Mouse (Mus musculus) kidney, embryonic 16.5 days (tissue): Measurements from ENCODE around the gene Nktr. TPM values are rescaled to one million over a fixed set of nuclear protein-coding genes. Genes with fewer than 3 reads are reported as not detected.

Experiments used
- ATAC-seq: fragments of 200-750 bp; cut with Nextera tagmentation; 2 replicates; pipeline ENCODE4 v1.8.0; 2017; ENCODE audit warnings: moderate TSS enrichment; ENCODE audit not compliant: low FRiP score, low TSS enrichment
- H3K27ac ChIP-seq: fragments of 300-500 bp; sonication (generic); 2 replicates; pipeline ENCODE4 v1.5.1; 2014; ENCODE audit warnings: low read length
- H3K27me3 ChIP-seq: fragments of 300-500 bp; sonication (generic); 2 replicates; pipeline ENCODE4 v1.6.1; 2014; ENCODE audit warnings: low read length, control low read depth, mixed read lengths; ENCODE audit not compliant: insufficient read depth
- H3K36me3 ChIP-seq: fragments of 300-500 bp; sonication (generic); 2 replicates; pipeline ENCODE4 v1.6.1; 2014; ENCODE audit warnings: low read length, control low read depth, mixed read lengths; ENCODE audit not compliant: insufficient read depth
- H3K4me1 ChIP-seq: fragments of 300-500 bp; sonication (generic); 2 replicates; pipeline ENCODE4 v1.6.1; 2014; ENCODE audit warnings: low read length, control low read depth, mixed read lengths; ENCODE audit not compliant: insufficient read depth
- H3K4me2 ChIP-seq: fragments of 300-500 bp; sonication (generic); replicated peaks from 2 replicates; pipeline ENCODE4 v1.6.1; 2014; ENCODE audit warnings: low read depth, low read length
- H3K4me3 ChIP-seq: fragments of 300-500 bp; sonication (generic); 2 replicates; pipeline ENCODE4 v1.5.1; 2014; ENCODE audit warnings: mild to moderate bottlenecking, low read length
- H3K9ac ChIP-seq: fragments of 300-500 bp; sonication (generic); replicated peaks from 2 replicates; pipeline ENCODE4 v1.6.1; 2014; ENCODE audit warnings: low read length
- H3K9me3 ChIP-seq: fragments of 300-500 bp; sonication (generic); 2 replicates; pipeline ENCODE4 v1.6.1; 2016; ENCODE audit warnings: low read length, control low read depth
- WGBS: fragments of 180-500 bp; shearing (Covaris S2); extraction: QIAGEN DNeasy Blood & Tissue Kit; methylation state at CpG from one replicate; pipeline ENCODE4 v1.1.7; 2014; 5-methylcytosine and 5-hydroxymethylcytosine counted together
- polyA plus RNA-seq: library from polyadenylated mRNA; unstranded; fragments of >200 nt; fragmentation: Nextera tagmentation; extraction: Ambion mirVana; gene quantifications from 2 replicates; pipeline ENCODE4 v1.2.1, GENCODE M21; 2015

Gene Nktr
- polyA plus RNA-seq, 1 experiment from 2014 or later: 46.1 TPM

GRCm38 (mm10) chr9:121759091-121760081 is 40.4 kb downstream of the Nktr start, which contains the start of gene Zfp651:
Zfp651 (plus strand) TSS chr9:121759330.
- Histone ChIP-seq H3K36me3 (peaks cover 37% of the 10 kb centered on the region), H3K4me3 (peak within 1 kb of the TSS; percentile 85), H3K9ac (peak within 1 kb of the TSS; percentile 94), H3K4me2 (peak within 1 kb of the TSS; percentile 98), H3K27ac (peak within 1 kb of the TSS; percentile 93), H3K9me3 (no peaks in the 10 kb centered on the region), H3K27me3 (no peaks in the 10 kb centered on the region), H3K4me1 (peaks cover 18% of the 10 kb centered on the region)
- WGBS: under 1% methylated on average over 88 of the region's 97 CpGs
- ATAC-seq: peak; percentile 80

GRCm38 (mm10) chr9:121760271-121761090 is 41.5 kb downstream of the Nktr start:
- 1% methylated on average over 43 of the region's 43 CpGs for WGBS
- Histone ChIP-seq H3K4me3 (peak overlapping the region; percentile 85), H3K9me3 (no peaks in the 10 kb centered on the region), H3K4me1 (peaks cover 18% of the 10 kb centered on the region), H3K4me2 (peak overlapping the region; percentile 98), H3K27me3 (no peaks in the 10 kb centered on the region), H3K9ac (peak overlapping the region; percentile 94), H3K36me3 (peaks cover 33% of the 10 kb centered on the region; the same call in 1 of the 2 replicates), H3K27ac (peak overlapping the region; percentile 93)
- peak; percentile 75 for ATAC-seq

GRCm38 (mm10) chr9:121761091-121761665 is 42.2 kb downstream of the Nktr start:
- no peak for ATAC-seq
- Histone ChIP-seq H3K4me3 (peak overlapping the region; percentile 85), H3K4me2 (peak overlapping the region; percentile 98), H3K9me3 (no peaks in the 10 kb centered on the region), H3K4me1 (peaks cover 18% of the 10 kb centered on the region), H3K9ac (peak overlapping the region; percentile 94), H3K27me3 (no peaks in the 10 kb centered on the region), H3K27ac (no peak overlapping the region), H3K36me3 (peaks cover 36% of the 10 kb centered on the region; the same call in 1 of the 2 replicates)
- WGBS: 61% methylated on average over 10 of the region's 10 CpGs

- H3K27ac ChIP-seq: no peak overlapping the region
- no peaks in the 10 kb centered on the region for H3K27me3 ChIP-seq
- 66% methylated on average over 8 of the region's 8 CpGs for WGBS
- no peak overlapping the region for H3K9ac ChIP-seq
- no peaks in the 10 kb centered on the region for H3K9me3 ChIP-seq
- peaks cover 36% of the 10 kb centered on the region; the same call in 1 of the 2 replicates for H3K36me3 ChIP-seq
- no peak overlapping the region for H3K4me2 ChIP-seq
- H3K4me3 ChIP-seq: no peak overlapping the region
- peaks cover 18% of the 10 kb centered on the region for H3K4me1 ChIP-seq
- no peak for ATAC-seq
These were observed 42.8 kb downstream of the Nktr start for GRCm38 (mm10) chr9:121761787-121762186.

- ATAC-seq: no peak
- H3K9me3 ChIP-seq: no peaks in the 10 kb centered on the region
- H3K27me3 ChIP-seq: no peaks in the 10 kb centered on the region
- no peak overlapping the region for H3K27ac ChIP-seq
- peaks cover 37% of the 10 kb centered on the region for H3K36me3 ChIP-seq
- H3K4me3 ChIP-seq: no peak overlapping the region
- H3K4me2 ChIP-seq: no peak overlapping the region
- 86% methylated on average over 10 of the region's 10 CpGs for WGBS
- H3K4me1 ChIP-seq: peaks cover 18% of the 10 kb centered on the region
- H3K9ac ChIP-seq: no peak overlapping the region
These were observed 43.3 kb downstream of the Nktr start for GRCm38 (mm10) chr9:121762248-121762647.

- Histone ChIP-seq H3K4me1 (peaks cover 18% of the 10 kb centered on the region), H3K4me2 (no peak overlapping the region), H3K9ac (no peak overlapping the region), H3K27me3 (no peaks in the 10 kb centered on the region), H3K4me3 (no peak overlapping the region), H3K9me3 (no peaks in the 10 kb centered on the region), H3K27ac (no peak overlapping the region), H3K36me3 (peaks cover 41% of the 10 kb centered on the region)
- no peak for ATAC-seq
- 91% methylated on average over 25 of the region's 25 CpGs for WGBS
These were observed 43.8 kb downstream of the Nktr start for GRCm38 (mm10) chr9:121762761-121763160.

GRCm38 (mm10) chr9:121763716-121764115 is 44.7 kb downstream of the Nktr start:
- H3K4me2 ChIP-seq: no peak overlapping the region
- H3K36me3 ChIP-seq: peaks cover 47% of the 10 kb centered on the region
- H3K9me3 ChIP-seq: no peaks in the 10 kb centered on the region
- ATAC-seq: no peak
- no peak overlapping the region for H3K27ac ChIP-seq
- peaks cover 14% of the 10 kb centered on the region for H3K4me1 ChIP-seq
- 90% methylated on average over 19 of the region's 19 CpGs for WGBS
- H3K27me3 ChIP-seq: no peaks in the 10 kb centered on the region
- H3K9ac ChIP-seq: no peak overlapping the region
- H3K4me3 ChIP-seq: no peak overlapping the region

GRCm38 (mm10) chr9:121765166-121765855 is 46.3 kb downstream of the Nktr start:
- no peak for ATAC-seq
- Histone ChIP-seq H3K27me3 (no peaks in the 10 kb centered on the region), H3K4me1 (peaks cover 8% of the 10 kb centered on the region; the same call in 1 of the 2 replicates), H3K9me3 (no peaks in the 10 kb centered on the region), H3K27ac (no peak overlapping the region), H3K9ac (no peak overlapping the region), H3K4me2 (no peak overlapping the region), H3K4me3 (no peak overlapping the region), H3K36me3 (peaks cover 47% of the 10 kb centered on the region)
- WGBS: 92% methylated on average over 16 of the region's 16 CpGs

- Histone ChIP-seq H3K4me2 (no peak overlapping the region), H3K27ac (no peak overlapping the region), H3K36me3 (0 out of 2 replicates have a peak, but pooled peaks cover 8% of the 10 kb centered on the region), H3K27me3 (peaks cover 11% of the 10 kb centered on the region), H3K4me1 (no peaks in the 10 kb centered on the region; the same call in 1 of the 2 replicates), H3K9me3 (no peaks in the 10 kb centered on the region), H3K9ac (no peak overlapping the region), H3K4me3 (no peak overlapping the region)
- no peak for ATAC-seq
- 48% methylated on average over 5 of the region's 5 CpGs for WGBS
These were observed 53.4 kb downstream of the Nktr start for GRCm38 (mm10) chr9:121772412-121772811.
